Mouse (Mus musculus) intestine, embryonic 14.5 days (tissue): Measurements from ENCODE around the gene F3. TPM values are rescaled to one million over a fixed set of nuclear protein-coding genes. Genes with fewer than 3 reads are reported as not detected.

Experiments used
- ATAC-seq: fragments of 200-750 bp; cut with Nextera tagmentation; replicated peaks from 2 replicates; pipeline ENCODE4 v1.8.0; 2017; ENCODE audit warnings: low read depth, moderate number of reproducible peaks, moderate TSS enrichment, moderate library complexity; ENCODE audit not compliant: low FRiP score, low TSS enrichment
- DNase-seq: peaks from one replicate; pipeline ENCODE4 v3.0.0-alpha.2; 2018; ENCODE audit warnings: low spot score
- H3K27ac ChIP-seq: fragments of 300-500 bp; sonication (generic); 2 replicates; pipeline ENCODE4 v1.5.1; 2014; ENCODE audit warnings: low read depth, mild to moderate bottlenecking, control low read depth
- H3K27me3 ChIP-seq: fragments of 300-500 bp; sonication (generic); replicated peaks from 2 replicates; pipeline ENCODE4 v1.6.1; 2014; ENCODE audit warnings: low read length, control low read depth; ENCODE audit not compliant: control insufficient read depth, insufficient read depth
- H3K36me3 ChIP-seq: fragments of 300-500 bp; sonication (generic); 2 replicates; pipeline ENCODE4 v1.6.1; 2014; ENCODE audit warnings: low read length, control low read depth; ENCODE audit not compliant: control insufficient read depth, insufficient read depth
- H3K4me1 ChIP-seq: fragments of 300-500 bp; sonication (generic); replicated peaks from 2 replicates; pipeline ENCODE4 v1.6.1; 2014; ENCODE audit warnings: low read length, control low read depth, mixed read lengths; ENCODE audit not compliant: control insufficient read depth, insufficient read depth
- H3K4me2 ChIP-seq: fragments of 300-500 bp; sonication (generic); 2 replicates; pipeline ENCODE4 v1.6.1; 2014; ENCODE audit warnings: low read length
- H3K4me3 ChIP-seq: fragments of 300-500 bp; sonication (generic); 2 replicates; pipeline ENCODE4 v1.5.1; 2014; ENCODE audit warnings: low read depth, low read length, control low read depth, mixed read lengths
- H3K9ac ChIP-seq: fragments of 300-500 bp; sonication (generic); 2 replicates; pipeline ENCODE4 v1.6.1; 2014; ENCODE audit warnings: mild to moderate bottlenecking, low read length
- H3K9me3 ChIP-seq: fragments of 300-500 bp; sonication (generic); 2 replicates; pipeline ENCODE4 v1.6.1; 2016; ENCODE audit warnings: low read length, control low read depth; ENCODE audit not compliant: control insufficient read depth
- WGBS: fragments of 180-500 bp; shearing (Covaris S2); extraction: QIAGEN DNeasy Blood & Tissue Kit; methylation state at CpG from one replicate; pipeline ENCODE4 v1.1.7; 2014; 5-methylcytosine and 5-hydroxymethylcytosine counted together
- polyA plus RNA-seq: library from polyadenylated mRNA; unstranded; fragments of >200 nt; fragmentation: Nextera tagmentation; extraction: Ambion mirVana; gene quantifications from 2 replicates; pipeline ENCODE4 v1.2.1, GENCODE M21; 2014

The F3 gene
- polyA plus RNA-seq, 1 experiment from 2014 or later = 24.8 TPM

DNA sequence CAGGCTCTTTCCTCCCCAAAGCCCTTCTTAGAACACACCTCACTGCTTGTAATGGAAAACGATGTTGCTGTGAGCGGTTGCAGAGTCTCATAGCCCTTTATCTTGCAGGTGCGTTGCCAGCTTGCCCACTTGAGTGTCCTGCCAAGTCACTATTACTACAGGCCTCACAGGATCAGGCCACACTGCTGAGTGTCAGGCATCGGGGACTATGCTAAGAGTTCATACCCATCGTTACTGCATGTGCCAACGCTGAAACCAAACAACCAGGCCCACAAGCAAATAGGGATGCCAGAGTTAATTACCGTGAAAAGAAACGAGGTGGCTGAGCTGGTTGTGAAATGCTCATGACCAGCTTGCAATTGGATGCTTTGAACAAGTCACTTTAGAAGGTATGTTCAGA lies 9.5 kb upstream of the F3 start:
- Histone ChIP-seq H3K27me3 (peaks cover 6% of the 10 kb centered on the region; the same call in 1 of the 2 replicates), H3K4me2 (no peak overlapping the region), H3K27ac (no peak overlapping the region), H3K4me1 (no peaks in the 10 kb centered on the region), H3K36me3 (no peaks in the 10 kb centered on the region), H3K4me3 (no peak overlapping the region), H3K9me3 (no peaks in the 10 kb centered on the region), H3K9ac (no peak overlapping the region)
- WGBS = 72% methylated on average over 8 of the region's 8 CpGs
- DNase-seq = no peak
- no peak; the same call in 1 of the 2 replicates for ATAC-seq

DNA sequence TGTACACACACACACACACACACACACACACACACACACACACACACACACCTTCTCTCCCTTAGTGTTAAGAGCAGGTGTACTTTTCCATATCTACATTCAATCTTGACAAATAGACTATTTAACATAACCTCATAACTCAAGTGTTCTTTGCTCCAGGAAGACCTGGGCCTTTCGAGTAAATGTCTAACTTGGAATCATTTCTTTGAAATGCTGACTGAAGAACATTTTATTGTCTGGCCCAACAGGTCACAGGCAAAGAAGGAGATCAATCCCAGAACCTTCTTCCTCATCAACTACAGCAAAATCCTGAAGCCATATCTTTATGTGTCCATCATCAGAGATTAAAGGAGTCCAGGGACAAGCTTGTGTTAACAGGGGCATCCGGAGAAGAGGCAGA lies 8.9 kb upstream of the F3 start:
- Histone ChIP-seq H3K4me3 (no peak overlapping the region), H3K27ac (no peak overlapping the region), H3K36me3 (no peaks in the 10 kb centered on the region), H3K27me3 (peaks cover 6% of the 10 kb centered on the region), H3K4me1 (no peaks in the 10 kb centered on the region), H3K9me3 (no peaks in the 10 kb centered on the region), H3K4me2 (no peak overlapping the region), H3K9ac (no peak overlapping the region)
- ATAC-seq (no peak), DNase-seq (no peak)
- 57% methylated on average over 2 of the region's 2 CpGs for WGBS

DNA sequence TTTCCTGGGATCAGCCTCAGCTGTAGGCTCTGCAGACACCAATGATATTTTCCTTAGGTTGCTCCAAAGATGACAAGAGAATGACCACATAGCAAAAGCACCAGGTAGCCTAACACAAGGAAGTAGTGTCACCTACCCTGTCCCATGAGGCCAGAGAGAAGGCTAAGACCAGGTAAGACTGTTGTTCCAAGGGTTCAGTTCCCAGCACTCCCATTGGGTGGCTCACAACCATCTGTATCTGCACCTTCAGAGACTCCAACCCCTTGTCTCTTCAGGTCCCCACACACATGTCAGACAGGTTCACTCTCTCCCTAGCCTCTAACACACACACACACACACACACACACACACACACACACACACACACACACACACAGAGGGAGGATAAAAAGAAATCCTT lies 8.0 kb upstream of the F3 start:
- Histone ChIP-seq H3K27me3 (peaks cover 6% of the 10 kb centered on the region), H3K4me1 (no peaks in the 10 kb centered on the region), H3K4me3 (no peak overlapping the region), H3K9me3 (no peaks in the 10 kb centered on the region), H3K9ac (no peak overlapping the region), H3K36me3 (no peaks in the 10 kb centered on the region), H3K27ac (no peak overlapping the region), H3K4me2 (no peak overlapping the region)
- DNase-seq (no peak), ATAC-seq (no peak)

DNA sequence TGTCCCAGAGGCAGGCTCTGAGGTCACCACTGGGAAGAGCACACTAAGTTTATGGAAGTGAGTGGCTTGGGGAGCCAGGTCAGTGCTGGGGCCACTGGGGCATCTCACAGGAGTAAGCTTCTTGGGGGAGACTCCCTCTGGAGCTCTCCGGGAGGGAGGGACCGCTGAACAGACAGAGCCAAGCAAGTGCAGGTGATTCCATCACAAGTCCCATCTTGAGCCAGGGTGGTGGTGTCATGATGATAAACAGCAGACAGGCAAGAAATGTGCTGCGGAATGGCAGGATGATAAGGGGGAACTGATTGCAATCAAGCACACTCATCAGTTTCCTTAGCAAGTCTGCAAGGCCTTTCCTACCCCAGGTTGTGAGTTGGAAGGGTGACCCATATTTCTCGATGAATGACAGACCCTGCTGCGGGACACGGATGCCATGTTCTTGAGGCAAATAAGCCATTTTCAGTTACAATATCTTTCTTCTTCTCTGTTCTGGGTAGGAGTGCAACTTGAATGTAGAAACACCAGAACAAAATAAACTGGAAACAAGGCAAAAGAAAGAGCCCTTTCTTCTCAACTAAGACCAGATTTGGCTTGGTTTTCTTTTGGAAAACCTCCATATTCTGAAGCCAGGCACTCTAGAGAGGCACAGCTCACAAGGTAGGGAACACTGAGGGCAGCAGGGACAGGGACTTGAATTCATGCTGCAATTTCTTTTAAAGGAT lies 7.4 kb upstream of the F3 start:
- 58% methylated on average over 6 of the region's 6 CpGs for WGBS
- DNase-seq (no peak), ATAC-seq (no peak)
- Histone ChIP-seq H3K27ac (no peak overlapping the region), H3K27me3 (peaks cover 6% of the 10 kb centered on the region), H3K4me3 (no peak overlapping the region), H3K9ac (no peak overlapping the region), H3K36me3 (no peaks in the 10 kb centered on the region), H3K4me1 (no peaks in the 10 kb centered on the region), H3K9me3 (no peaks in the 10 kb centered on the region), H3K4me2 (no peak overlapping the region)

DNA sequence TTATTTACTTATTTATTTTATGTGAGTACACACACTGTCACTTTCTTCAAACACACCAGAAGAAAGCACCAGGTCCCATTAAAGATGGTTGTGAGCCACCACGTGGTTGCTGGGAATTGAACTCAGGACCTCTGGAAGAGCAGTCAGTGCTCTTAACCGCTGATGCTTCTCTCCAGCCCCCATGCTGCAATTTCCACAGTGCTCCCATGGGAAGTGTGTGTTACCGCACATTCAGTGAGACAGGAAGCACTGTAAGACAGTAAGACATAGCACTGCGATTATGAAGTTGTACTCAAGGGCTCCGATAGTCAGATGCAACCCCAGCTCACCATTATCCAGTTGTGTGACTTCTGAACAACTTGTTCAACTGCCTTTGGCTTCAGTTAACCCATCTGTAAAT lies 6.9 kb upstream of the F3 start:
- Histone ChIP-seq H3K9ac (no peak overlapping the region), H3K4me3 (no peak overlapping the region), H3K9me3 (no peaks in the 10 kb centered on the region), H3K27me3 (peaks cover 4% of the 10 kb centered on the region), H3K4me1 (no peaks in the 10 kb centered on the region; the same call in 1 of the 2 replicates), H3K27ac (no peak overlapping the region), H3K36me3 (no peaks in the 10 kb centered on the region), H3K4me2 (no peak overlapping the region)
- ATAC-seq (no peak), DNase-seq (no peak)
- 83% methylated on average over 5 of the region's 5 CpGs for WGBS

DNA sequence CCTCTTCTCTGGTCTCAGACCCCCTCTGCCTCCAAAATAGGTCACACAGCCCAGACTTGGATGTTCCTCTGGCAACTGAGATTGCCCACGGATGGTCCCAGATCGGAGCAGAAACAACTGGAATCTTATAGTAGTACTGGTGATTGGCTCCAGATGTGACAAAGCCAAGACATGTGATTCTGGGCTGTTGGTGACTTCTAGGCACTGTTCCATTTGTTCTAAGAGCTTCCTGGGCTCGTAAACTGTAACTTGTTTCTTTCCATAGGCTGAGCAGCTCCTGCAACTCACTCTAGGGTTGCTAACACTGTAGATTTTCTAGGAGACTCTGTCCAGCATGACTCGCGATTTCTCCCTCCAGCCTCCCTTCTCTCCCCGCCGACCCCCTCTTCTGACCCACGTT lies 4.7 kb upstream of the F3 start:
- peaks cover 3% of the 10 kb centered on the region; the same call in 1 of the 2 replicates for H3K27me3 ChIP-seq
- ATAC-seq (no peak), DNase-seq (no peak)
- no peak overlapping the region for H3K9ac ChIP-seq
- H3K4me1 ChIP-seq = peaks cover 6% of the 10 kb centered on the region
- H3K4me3 ChIP-seq = no peak overlapping the region
- no peak overlapping the region for H3K27ac ChIP-seq
- 70% methylated on average over 8 of the region's 8 CpGs for WGBS
- no peaks in the 10 kb centered on the region for H3K36me3 ChIP-seq
- H3K9me3 ChIP-seq = no peaks in the 10 kb centered on the region
- H3K4me2 ChIP-seq = no peak overlapping the region

DNA sequence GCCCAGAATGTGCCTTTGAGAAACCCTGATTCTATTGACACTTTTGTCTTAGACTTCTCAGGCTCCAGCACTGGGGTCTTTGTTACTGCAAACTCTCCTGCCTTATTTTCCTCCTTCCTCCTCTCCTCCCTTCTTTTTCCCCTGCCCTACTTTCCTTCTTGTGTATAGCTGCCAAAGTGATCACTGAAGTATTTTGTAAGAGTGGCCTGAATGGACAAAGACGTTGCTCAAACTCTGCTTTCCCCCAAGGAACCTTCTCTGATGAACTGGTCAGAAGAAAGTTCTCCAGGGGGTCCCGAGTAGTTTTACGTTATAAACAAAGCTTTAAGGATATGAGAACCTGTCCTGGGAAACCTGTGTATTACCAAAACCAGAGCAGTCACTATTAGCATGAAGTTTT lies 3.6 kb upstream of the F3 start:
- no peaks in the 10 kb centered on the region for H3K9me3 ChIP-seq
- no peak overlapping the region for H3K9ac ChIP-seq
- H3K27me3 ChIP-seq = peaks cover 3% of the 10 kb centered on the region; the same call in 1 of the 2 replicates
- no peaks in the 10 kb centered on the region for H3K36me3 ChIP-seq
- no peak overlapping the region for H3K4me2 ChIP-seq
- no peak overlapping the region for H3K27ac ChIP-seq
- no peak overlapping the region for H3K4me3 ChIP-seq
- 75% methylated on average over 3 of the region's 3 CpGs for WGBS
- ATAC-seq (no peak), DNase-seq (no peak)
- H3K4me1 ChIP-seq = peaks cover 6% of the 10 kb centered on the region

DNA sequence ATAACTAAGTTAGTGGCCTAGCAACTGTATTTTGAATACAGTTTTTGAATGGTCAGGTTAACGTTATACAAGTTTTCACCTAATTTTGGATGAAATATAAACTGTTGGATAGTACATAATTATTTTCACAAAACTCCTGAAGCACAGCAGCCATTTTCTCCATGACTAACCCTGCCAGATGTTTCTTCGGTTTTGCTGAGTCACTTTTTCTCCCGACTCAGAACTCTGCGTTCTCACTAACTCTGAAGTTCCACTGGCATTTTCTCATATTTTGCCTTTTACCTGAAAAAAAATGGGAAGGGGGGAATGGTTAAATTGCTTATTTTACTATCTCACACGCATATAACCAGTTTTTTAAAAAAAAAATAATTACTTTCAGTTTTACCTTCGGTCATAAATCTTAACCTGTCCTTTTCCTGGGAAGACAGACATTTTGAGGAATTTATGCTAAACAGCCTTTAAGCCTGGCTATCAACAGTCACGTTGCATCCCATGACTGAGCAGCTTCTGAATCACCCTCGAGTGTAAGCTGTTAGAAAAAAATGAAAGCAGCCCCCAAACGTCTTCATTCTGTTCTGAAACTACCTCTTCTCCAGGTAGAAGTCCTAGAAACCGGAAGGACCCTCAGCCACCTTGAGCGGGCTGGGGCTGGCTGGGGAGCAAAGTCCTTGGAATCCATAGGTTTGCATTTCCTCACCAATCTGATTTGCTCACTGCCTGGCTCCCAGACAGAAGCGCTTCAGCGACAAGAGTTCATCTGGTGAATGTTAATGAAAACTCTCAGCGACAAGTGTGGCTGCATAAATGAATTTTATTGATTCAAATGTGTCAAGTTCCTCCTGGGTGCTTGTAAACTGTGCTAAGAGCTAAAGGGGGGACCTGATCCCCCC lies 2.3 kb upstream of the F3 start:
- Histone ChIP-seq H3K9me3 (no peaks in the 10 kb centered on the region), H3K4me3 (no peak overlapping the region), H3K4me1 (peaks cover 6% of the 10 kb centered on the region), H3K27ac (no peak overlapping the region), H3K4me2 (no peak overlapping the region), H3K27me3 (no peaks in the 10 kb centered on the region; the same call in 1 of the 2 replicates), H3K9ac (no peak overlapping the region), H3K36me3 (no peaks in the 10 kb centered on the region)
- ATAC-seq (no peak), DNase-seq (no peak)
- WGBS = 38% methylated on average over 14 of the region's 14 CpGs
